Mouse (Mus musculus) fat pad, adult 2 months (tissue): ENCODE data around the gene Rhof.

Experiments
- DNase-seq: peaks from one replicate; pipeline ENCODE4 v3.0.0-alpha.2; 2011; ENCODE audit warnings: low read depth, low spot score; ENCODE audit errors: extremely low read depth

The Rhof gene

DNA sequence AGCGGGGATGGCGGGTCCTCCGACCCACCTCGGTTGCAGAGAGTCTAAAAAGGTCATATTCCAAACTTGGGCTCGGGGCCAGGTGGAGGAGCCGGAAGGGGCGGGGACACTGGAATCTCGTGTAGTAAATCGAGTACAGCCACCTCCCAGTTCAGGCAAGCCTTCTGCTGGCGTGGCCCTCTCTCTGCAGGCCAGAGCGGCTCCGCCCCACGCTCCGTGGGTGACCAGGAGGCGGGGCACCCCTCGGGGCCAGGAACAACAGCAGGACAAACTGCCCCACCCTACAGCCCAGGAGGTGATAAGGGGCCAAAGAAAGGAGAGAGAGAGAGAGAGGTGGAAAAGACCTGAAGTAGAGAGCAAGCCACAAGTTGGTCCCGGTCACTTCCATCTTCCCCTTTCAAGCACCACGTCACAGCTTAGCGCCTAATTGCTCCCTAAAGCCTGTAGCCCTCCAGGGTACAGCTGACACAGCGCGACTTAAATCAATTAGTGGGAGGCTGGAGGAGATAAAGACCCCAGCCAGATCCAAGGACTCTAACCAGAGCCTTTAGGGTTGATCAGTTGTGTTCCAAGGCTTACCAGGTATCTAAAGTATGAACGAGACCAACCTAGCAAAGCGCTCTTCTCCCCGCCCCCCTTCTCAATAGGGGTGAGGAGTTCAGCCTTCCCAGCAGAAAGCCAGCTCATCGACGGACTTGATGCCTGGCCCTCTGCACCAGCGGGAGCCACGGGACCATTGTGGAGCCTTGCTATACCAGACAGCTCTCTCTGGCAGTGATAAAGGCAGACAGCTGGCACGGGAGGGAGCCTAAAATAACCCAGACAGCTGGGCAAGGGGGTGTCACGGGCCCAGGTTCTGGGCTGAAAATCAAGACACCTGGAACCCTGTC, 3.2 kb upstream of the Rhof start:
- no peak for DNase-seq

DNA sequence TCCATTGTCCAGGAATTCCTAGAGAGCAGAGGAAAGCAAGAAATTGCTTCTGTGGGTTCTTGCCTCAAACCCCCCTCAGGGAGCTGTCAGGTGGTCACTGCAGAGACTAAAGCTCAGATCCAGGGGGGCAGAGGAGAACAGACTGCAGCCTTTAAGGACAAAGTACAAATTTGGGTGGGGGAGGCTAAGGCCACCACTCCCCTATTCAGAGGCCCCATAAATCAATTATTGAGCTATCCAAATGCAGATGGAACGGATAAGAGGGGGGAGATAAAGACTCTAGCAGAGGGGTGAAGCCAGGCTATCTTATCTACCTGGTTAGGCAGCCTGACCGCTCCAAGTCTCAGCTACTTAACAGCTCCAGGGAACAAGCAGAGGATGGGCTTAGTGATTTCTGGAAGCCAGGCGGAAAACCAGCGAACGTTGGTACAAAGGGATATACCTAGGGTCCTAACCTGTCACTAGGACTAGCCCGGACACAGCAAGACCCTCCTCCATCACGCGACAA, 2.4 kb upstream of the Rhof start:
- no peak for DNase-seq

DNA sequence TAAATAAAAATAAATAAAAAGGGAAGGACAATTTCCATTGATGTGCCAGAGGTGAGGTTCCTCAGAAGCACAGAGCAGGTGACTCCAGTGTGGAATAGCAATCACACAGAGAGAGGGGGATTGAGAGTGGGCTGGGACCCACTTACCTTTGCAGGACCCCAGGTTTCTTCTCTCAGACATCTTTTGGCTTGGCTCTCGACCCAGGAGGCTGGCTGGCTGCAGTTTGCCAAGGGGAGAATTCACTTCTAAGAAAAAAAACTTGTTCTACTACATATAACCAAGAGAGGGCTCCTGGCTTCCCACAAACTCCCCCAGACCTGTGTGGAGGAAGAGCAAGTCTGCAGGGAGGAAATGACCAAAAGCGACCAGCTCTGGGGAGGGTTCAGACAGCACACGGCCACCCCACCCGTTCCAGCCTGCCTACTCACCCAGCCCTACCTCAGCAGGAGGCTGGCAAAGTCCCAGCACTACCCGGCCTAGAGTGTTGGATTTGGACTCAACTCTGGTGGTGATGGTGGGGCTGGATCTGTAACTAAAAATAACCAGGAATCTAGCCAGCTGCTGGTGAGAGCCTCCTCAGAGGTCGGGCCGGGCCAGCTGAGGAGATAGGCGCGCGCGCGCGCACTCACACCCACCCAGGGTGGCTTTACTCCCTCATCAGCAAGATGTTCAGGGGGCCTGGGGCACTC, 1.8 kb upstream of the Rhof start:
- no peak for DNase-seq

DNA sequence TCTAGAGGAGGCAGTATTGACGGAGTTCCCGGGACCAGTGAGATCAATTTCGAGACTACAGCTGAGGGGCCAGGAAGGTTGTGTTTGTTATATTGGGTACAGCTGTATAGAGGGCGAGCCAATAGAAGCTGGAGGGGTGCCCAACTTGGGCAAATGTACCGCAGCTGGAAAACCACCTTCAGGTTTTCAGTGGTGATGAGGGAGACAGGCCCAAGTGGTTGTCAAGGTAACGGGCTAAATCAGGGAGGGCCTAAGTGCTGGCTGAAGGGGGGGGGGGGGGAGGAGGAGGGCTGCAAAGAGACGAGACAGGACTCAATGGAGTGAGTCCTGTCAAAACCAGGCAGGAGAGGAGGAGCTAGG, 1.3 kb upstream of the Rhof start:
- no peak for DNase-seq

DNA sequence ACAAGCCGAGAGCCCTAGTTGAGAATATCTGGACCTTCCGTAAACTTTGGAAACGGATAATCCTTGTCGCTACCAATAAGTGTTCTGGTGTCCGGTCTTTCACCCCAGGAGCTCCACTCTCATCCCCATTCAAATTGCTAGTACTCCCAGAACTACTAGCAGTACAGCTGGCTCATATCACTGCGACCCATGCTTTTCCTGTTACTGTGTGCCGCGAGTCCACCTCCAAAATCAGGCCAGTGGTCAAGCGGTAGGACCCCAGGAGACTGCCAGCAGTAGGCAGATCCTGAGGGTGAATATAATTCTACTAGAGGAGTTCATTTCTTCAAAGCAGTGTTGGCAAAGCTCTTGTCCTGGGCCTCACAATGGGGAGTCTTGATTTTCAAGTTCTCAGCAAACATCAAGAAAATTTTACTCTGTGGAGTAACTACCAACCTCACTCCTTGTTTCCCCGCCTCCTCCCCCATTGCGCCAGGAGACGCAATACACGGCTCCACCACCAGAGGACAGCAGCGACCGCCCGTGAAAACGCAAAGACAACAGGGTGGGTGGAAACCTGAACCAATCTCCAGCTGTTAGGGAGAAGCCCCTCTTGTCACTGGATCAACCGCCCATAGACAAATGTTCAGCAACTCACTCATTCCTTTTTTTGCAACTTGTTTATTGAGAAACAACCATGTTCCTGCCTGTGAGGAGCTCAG, 741 bp upstream of the Rhof start:
- DNase-seq, result no peak

DNA sequence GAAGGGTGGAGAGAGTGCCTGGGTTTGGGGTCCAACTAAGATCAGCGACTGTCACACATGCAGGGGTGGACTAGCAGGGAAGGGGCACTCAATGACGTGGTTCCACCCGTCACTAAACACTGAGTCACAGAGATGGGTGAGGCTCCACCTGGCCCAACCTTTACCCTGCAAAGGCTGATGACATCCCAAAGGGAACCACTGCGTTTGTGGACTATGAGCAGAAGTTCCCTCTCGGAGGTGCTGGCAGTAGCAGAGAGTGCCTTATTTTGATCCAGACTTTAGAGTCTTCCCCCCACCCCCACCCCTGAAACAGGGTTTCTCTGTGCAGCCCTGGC, 1.7 kb downstream of the Rhof start:
- DNase-seq, result no peak

DNA sequence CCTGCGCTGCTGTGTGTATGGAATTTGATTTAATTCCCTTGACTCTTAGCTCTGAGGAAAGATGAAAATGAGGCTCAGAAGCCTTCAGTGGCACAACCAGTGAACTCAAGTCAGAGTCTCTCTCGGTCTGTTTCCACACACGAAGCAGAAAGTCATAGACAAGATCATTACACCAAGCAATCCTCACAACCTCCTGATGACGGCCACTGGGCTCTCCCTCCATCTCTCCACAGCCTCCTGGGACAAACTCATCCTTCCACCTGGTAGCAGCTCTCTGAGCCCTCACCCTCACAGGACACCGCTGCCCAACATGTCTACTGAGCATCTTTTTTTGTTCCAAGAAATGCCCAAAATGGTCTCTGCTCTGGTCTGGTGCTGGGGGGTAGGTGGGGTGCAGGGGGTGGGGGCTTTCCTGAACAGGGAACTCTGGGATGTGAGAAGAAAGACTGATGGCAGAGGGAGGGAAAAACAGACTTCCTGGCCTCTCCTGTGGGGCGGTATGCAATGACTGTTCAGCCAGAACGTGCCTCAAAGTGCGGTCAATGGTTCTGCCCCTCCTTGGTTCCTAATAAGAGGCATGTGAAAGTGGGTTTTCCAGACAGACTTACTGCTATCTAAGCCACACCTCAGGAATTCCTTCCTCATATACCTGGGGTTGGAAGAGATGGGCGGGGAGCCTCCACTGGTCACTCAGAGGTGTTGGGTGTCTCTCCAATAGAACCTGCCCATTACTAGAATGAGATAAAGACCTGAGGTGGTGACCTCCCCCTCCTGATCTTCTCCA, 2.3 kb downstream of the Rhof start:
- no peak for DNase-seq

DNA sequence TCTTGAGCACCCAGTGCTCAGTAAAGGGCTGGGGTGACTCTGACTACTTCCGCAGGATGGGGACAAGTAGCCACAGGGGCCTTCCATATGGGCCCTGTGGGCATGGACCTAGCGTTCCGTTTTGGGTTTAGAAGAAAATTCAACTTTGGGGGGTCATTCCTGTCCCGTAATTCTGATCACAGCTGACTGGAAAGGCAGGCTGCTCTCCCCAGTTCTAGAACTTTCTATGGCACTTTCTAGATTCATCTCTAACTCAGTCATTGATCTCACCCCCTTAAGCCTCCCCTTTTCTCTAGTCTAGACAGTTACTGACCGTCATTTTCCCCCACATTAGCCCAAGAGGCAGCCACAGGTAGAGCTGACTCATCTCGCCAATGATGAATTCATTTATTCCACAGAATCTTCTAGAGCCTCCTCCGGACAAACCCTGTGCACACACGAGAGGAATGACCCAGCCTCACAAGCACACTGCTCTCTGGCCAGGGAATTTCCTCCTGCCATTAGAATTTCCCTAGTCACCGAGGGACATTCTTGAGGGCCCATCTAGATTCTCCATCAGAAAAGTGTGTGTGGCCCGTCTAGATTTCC, 3.2 kb downstream of the Rhof start:
- DNase-seq, result no peak

DNA sequence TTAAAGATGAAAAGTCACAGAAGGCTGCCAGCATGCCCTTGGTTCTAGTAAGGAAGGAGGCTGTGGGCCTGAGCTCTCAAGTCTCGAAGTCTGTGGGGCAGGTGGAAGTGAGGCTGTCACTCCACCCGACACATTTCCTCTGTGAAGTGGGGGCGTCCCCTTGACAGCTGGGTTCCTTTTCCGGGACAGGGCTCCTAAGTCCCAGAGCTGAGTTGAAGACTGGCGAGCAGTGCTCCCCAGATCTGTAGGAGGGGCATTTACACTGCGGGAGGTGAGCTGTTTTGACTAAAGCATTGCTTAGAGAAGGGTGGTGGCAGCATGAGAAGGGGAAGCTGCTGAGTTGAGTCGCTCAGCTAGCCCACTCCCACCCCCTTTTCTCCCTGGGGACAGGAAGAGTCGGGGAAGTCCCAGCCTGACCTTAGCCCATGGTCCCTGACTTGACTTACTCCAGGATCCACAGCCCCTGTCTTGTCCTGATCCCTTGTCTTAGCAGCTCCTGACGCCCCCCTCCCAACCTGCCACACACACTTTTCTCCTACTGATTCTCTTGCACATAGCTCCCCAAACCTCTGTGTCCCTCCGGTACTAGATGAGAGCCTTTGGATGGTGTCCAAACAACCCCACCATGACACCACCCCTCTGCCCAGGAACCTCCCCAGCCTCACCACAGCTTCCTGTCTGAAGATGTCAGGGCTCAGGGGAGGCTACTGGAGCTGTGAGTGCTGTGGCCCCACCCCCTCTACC, 3.9 kb downstream of the Rhof start:
- DNase-seq, result no peak

DNA sequence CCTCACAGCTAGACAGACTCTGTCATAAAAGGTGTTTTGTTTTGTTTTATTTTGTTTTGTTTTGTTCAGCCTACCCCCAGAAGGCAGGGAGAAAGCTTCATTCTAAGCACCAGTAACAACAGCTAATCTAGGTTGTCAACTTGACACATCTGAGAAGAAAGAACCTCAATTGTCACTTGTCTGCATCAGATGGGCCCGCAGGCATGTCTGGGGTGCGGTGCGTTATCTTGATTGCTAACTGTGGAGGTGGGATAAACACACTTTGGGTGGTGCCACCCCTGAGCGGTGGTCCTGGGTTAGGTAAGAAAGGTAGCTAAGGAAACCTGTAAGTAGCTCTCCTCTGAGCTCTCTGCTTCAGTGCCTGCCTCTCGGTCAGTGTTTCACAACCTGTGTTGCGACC, 5.5 kb downstream of the Rhof start:
- DNase-seq, result no peak

DNA sequence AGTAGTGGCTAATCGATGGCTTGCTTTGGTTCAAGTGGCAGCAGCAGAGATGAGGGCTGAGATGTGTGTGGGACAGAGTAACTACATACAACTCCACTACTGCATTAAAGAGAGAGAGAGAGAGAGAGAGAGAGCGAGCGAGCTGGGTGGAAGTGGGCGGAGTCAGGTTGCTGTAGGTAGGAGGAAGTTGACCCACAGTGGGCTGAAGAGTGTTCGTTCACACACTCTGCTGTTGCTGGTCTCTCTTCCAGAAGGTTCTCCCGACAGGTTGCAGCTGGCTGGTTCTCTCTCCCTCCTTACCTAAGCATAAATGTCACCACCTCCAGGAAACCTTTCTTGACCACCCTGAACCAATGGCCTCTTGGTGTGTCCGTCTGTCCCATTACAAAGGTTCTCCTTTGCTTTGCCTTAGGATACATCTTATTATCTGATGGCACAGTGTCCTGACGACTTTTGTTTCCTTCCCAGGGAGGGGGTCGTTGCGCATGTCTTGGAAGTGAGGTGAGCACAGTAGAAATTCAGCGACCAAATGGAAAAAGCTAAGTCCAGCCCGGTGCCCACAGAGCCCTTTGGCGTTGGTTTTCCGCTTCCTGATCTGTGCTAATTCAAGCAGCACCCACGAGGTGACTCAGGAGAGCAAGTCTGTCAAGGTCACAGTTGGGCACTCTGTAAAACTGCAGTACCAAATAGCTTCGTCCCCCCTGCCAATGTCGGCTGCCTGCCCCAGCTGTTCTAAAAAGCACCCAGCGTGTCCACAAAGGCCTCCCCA, 6.7 kb downstream of the Rhof start:
- no peak for DNase-seq

DNA sequence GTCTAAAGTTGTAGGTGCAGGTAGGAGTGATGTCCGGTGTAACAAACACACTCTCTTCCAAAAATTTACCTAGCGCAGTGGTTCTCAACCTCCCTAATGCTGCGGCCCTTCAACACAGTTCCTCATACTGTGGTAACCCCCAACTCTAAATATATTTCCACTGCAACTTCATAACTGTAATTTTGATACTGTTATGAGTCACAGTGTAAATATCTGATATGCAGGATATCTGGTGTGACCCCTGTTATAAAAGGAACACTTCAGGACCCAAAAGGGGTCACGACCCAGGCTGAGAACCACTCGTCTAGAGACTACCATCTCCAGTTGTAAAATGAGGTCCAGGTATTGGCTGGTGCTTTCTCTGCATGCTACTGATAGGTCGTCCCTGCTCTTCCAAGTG, 7.4 kb downstream of the Rhof start:
- no peak for DNase-seq

DNA sequence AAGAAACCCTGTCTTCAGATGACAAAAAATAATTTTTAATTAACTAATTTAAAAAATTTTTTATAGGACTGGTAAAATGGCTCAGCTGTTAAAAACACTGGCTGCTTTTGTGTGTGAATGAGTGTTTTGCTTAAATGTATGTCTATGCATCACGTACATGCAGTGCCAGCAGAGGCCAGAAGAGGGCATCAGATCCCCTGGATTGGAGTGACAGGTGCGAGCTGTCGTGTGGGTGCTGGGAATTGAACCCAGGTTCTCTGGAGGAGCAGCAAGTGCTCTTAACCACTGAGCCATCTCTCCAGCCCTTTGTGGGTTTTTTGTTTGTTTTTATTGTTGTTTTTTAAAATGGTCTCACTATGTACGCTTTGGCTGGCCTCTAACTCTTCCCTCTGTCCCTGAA, 10.3 kb downstream of the Rhof start:
- DNase-seq, result no peak

DNA sequence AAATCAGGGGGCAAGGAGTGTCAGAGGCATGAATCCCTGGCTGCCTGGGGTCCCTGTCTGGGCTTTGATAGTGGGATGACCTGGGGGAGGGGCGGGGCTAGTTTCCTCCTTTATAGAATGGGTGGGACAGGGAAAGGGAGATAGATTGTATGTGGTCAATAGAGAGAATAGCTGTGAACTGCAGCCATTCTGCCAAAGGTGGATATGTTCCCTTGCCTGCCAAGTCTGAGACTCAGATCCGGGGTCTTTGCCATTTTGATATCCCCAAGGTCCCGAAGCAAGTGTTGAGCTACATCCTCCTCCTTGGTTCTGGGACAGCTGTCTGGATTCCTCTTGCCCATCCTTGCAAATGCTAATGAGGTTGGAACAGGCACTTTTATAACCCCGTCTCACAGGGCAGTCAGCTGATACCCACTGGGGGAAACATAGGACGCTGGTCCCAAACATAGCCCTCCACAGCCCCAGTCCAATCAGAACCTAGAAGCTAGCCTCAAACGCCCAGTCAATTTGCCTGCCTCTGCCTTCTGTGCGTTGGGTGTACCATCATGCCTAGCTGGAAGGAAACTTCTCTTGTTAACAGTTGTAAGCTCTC, 11.8 kb downstream of the Rhof start:
- no peak for DNase-seq

DNA sequence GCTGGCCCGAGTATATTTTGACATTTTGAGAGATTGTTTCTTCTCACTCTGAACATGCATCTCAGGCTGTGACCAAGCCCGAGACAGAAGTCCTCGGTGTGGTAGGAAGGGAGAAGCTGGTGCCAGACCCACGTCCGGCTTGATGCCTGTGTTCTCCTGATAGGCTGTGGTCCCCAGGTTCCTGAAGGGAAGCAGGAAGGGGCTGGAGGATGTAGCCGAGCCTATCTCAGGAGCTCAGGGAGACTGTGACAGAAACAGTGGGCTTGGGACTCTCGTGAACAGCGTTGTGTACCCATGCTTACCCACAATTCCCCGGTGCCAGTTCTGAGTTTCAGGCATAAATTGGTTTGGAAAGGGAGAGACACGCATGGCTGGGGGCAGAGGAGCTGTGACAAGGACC, 13.7 kb downstream of the Rhof start:
- DNase-seq, result no peak

DNA sequence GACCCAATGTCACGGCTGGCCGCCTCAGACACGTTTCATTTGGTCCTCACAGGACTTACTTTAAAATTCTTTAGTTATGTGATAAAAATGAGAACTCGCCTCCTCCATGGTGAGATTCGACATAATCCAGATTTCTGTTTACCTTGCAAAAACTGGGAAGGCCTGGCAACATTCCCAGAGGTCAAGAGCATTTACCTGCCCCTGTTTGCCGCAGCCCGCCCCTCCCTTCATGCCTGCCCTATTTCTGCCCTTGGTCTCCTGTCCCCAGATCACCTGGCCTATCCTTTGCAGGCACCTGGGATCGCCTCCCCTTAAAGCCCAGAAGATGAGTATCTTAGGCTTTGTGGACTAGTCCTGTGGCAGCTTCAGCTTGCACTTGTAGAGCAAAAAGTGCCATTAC, 14.7 kb downstream of the Rhof start:
- DNase-seq, result no peak

DNA sequence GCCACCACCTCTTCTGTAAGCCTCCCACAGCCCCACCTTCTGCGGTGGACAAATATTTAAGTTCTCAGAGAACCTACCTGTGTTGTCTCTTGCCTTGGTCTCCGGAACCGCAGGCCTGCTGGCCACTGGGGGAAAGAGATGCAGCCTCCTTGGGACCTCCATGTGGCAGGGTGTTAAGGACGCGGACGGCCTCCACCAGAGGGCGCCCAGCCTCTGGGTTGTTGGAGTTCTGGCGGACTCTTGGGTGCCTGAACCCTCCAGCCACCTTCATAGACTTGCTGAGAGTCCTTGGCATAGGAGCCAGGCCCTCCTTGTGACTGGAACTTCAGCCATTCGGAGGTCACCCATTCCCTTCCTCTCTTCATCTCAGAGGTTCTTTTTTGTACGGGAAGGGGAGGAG, 15.2 kb downstream of the Rhof start:
- no peak for DNase-seq

DNA sequence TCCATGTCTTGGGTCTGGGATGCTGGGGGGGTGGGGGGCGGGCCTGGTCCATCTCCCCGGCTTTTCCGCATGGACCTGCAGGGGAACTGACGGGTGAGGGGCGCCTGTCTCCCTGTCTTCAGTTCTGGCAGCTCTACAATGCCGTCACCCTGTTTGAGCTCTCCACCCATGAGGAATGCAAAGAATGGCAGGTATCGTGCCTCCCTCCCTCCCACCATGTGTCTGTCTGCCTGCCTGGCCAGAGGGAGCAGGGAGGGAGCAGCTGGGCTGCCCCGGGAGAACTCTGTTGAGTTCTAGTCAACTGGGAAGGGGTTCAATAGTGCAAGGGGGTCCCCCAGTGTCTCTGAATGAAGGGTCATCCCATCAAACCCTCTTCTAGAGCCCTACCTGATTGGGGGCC, 16.4 kb downstream of the Rhof start:
- DNase-seq, result no peak

DNA sequence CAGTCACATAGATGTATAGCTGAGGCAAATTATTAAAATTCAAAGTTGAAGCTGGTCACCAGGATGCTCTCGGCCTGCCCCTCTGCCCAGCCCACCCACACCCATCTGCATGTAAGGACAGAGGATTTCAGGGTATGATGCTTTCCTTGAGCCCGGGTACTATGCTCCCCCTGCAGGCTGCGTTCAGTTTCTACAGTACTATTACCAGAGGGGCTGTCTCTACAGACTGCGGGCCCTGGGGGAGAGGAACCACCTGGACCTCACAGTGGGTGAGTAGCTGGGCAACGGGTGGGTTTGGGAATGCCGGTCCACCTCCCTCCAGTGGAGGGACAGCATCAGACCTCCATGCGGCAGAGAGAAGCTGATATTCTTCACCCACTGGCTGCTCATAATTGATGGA, 17.6 kb downstream of the Rhof start:
- DNase-seq, result no peak
